Mouse (Mus musculus): ENCODE data around the gene Psg17.

GRCm38 (mm10) chr7:18803526-18803925 is 17.9 kb downstream of the Psg17 start:
- no peak for TF ChIP-seq CTCF (IDR thresholded peaks at IDR 0.05; ENCODE audit: control insufficient read depth, insufficient read depth, insufficient read length)
- TF ChIP-seq CEBPB (IDR thresholded peaks at IDR 0.05; ENCODE audit: low read depth), result no peak
- TF ChIP-seq MYOD1 (IDR thresholded peaks at IDR 0.05; ENCODE audit: control insufficient read depth, insufficient read length, low read depth), result no peak
- TF ChIP-seq USF1 (IDR thresholded peaks at IDR 0.05; ENCODE audit: low read depth), result no peak
- no peak for TF ChIP-seq MYOG (IDR thresholded peaks at IDR 0.05; ENCODE audit: control insufficient read depth, extremely low read depth, insufficient read length)
- no peak for TF ChIP-seq FOSL1 (IDR thresholded peaks at IDR 0.05; ENCODE audit: insufficient read depth, low read length, poor library complexity, severe bottlenecking)
